Mouse (Mus musculus): Measurements from ENCODE around the gene Rsl24d1.
"Not testable (repeated sequence)": the region's sequence is repeated elsewhere in the genome, so short reads cannot be mapped to it uniquely, and the experiment has no call there.

Gene Rsl24d1

GRCm38 (mm10) chr9:73101536-73101935 lies 11.7 kb upstream of the Rsl24d1 start, which contains the start of gene Khdc3:
Khdc3 (plus strand) TSS chr9:73101836.
- no peak for DNase-seq (ENCODE audit: low read depth, low spot score)

DNA sequence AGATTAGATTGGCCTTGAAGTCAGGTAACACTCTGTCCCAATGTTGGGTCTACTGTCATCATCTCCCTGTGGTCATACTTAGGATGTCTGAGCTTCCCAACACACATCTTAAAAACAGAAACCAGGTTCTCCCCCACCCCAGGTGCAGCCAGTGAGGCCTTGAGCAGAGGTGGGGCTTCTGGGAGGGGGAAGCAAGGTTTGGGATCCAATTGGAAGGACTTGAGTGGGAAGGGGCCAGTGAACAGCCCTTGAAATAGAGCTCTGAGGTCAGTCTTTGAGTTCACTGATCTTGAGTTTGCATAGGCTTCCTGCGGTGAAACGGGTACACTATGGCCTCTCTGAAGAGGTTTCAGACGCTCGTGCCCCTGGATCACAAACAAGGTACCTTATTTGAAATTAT lies 11.0 kb upstream of the Rsl24d1 start, which contains the start of gene Gm20509:
Gene Gm20509 (plus strand): TSS at position 290 of the 400 bp plus-strand sequence.
- peak; percentile 67 for DNase-seq (ENCODE audit: low read depth, low spot score)

DNA sequence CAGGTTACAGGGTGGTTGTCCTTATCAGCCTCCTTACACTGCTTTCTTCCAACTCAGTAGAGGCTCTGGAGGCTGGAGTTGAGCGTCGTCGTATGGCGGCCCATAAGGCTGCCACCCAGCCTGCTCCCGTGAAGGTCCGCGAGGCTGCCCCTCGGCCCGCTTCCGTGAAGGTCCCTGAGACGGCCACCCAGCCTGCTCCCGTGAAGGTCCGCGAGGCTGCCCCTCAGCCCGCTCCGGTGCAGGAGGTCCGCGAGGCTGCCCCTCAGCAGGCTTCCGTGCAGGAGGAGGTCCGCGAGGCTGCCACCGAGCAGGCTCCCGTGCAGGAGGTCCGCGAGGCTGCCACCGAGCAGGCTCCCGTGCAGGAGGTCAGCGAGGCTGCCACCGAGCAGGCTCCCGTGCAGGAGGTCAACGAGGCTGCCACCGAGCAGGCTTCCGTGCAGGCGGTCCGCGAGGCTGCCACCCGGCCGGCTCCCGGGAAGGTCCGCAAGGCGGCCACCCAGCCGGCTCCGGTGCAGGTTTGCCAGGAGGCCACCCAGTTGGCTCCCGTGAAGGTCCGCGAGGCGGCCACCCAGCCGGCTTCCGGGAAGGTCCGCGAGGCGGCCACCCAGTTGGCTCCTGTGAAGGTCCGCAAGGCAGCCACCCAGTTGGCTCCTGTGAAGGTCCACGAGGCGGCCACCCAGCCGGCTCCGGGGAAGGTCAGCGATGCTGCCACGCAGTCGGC lies 9.9 kb upstream of the Rsl24d1 start:
- DNase-seq (ENCODE audit: low read depth, low spot score): no peak

GRCm38 (mm10) chr9:73103880-73104198 lies 9.4 kb upstream of the Rsl24d1 start:
- DNase-seq (ENCODE audit: low read depth, low spot score): no peak

GRCm38 (mm10) chr9:73105141-73105540 lies 8.1 kb upstream of the Rsl24d1 start:
- DNase-seq (ENCODE audit: low read depth, low spot score): no peak

- no peak for DNase-seq (ENCODE audit: low read depth, low spot score)
Observed at GRCm38 (mm10) chr9:73105771-73106170, 7.5 kb upstream of the Rsl24d1 start.

DNA sequence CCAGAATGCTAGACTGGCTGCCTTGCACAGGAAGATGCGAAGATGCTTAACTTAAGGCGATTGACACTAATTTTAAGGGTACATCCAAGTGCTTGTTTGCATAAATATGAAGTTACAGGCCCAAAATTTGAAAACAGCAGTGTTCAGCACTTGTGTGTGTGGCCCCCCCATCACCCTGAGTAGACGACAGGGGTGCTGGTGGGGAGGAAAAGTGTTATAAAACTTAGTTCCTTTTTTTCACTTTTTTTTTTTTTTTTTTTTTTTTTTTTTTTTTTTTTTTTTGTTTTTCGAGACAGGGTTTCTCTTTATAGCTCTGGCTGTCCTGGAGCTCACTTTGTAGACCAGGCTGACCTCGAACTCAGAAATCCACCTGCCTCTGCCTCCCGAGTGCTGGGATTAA lies 3.5 kb downstream of the Rsl24d1 start:
- DNase-seq (ENCODE audit: low read depth, low spot score): not testable (repeated sequence)

- no peak for DNase-seq (ENCODE audit: low read depth, low spot score)
Observed at GRCm38 (mm10) chr9:73118012-73118411, 4.8 kb downstream of the Rsl24d1 start.

- DNase-seq (ENCODE audit: low read depth, low spot score): peak; percentile 71
Observed at GRCm38 (mm10) chr9:73121735-73122134, 8.5 kb downstream of the Rsl24d1 start.

- peak; percentile 81 for DNase-seq (ENCODE audit: low read depth, low spot score)
Observed at GRCm38 (mm10) chr9:73125043-73125570, 11.9 kb downstream of the Rsl24d1 start.

DNA sequence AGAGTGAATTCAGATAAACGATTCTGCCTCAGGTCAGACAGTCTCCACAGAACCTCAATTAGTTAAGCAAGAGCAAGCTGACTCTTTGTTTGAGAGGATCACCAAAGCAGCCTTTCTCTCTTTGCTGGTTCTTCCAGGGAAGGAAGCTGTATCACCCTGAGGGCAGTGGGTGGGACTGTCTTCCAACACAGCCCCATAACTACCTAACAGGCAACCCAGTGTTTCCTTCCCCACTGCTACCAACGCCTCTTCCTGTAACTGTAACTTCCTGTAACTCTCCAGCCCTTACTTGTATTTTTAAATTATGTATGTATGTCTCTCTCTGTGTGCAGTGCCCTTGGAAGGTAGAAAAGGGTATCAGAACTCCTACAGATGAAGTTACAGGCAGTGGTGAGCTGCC lies 14.2 kb downstream of the Rsl24d1 start:
- peak; percentile 25 for DNase-seq (ENCODE audit: low read depth, low spot score)

- peak; percentile 14 for DNase-seq (ENCODE audit: low read depth, low spot score)
Observed at GRCm38 (mm10) chr9:73129875-73130274, 16.6 kb downstream of the Rsl24d1 start.

DNA sequence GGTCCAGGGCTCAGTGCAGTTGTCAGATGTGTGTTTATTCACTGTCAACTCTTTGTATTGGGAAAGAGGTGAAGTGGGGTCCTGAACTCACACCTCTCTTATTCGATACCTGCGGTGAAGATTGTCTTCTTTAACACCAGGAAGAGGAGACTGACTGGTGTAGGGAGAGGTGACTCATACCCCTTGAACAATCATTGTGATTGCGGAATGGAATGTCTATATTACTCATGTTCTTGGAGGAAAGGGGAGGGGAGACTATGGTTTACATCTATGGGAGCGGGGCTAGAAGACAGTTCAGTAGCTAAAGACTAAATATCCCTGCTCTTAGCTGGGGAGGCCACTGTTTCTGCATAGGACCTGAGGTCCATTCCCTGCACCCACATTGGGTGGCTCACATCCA lies 17.3 kb downstream of the Rsl24d1 start:
- no peak for DNase-seq (ENCODE audit: low read depth, low spot score)

- no peak for DNase-seq (ENCODE audit: low read depth, low spot score)
Observed at GRCm38 (mm10) chr9:73137341-73137886, 24.2 kb downstream of the Rsl24d1 start.

GRCm38 (mm10) chr9:73154347-73154746 lies 41.1 kb downstream of the Rsl24d1 start:
- no peak for DNase-seq (ENCODE audit: low read depth, low spot score)

GRCm38 (mm10) chr9:73157968-73158367 lies 44.7 kb downstream of the Rsl24d1 start:
- DNase-seq (ENCODE audit: low read depth, low spot score): peak; percentile 41

GRCm38 (mm10) chr9:73159265-73159664 lies 46.0 kb downstream of the Rsl24d1 start:
- peak; percentile 68 for DNase-seq (ENCODE audit: low read depth, low spot score)

DNA sequence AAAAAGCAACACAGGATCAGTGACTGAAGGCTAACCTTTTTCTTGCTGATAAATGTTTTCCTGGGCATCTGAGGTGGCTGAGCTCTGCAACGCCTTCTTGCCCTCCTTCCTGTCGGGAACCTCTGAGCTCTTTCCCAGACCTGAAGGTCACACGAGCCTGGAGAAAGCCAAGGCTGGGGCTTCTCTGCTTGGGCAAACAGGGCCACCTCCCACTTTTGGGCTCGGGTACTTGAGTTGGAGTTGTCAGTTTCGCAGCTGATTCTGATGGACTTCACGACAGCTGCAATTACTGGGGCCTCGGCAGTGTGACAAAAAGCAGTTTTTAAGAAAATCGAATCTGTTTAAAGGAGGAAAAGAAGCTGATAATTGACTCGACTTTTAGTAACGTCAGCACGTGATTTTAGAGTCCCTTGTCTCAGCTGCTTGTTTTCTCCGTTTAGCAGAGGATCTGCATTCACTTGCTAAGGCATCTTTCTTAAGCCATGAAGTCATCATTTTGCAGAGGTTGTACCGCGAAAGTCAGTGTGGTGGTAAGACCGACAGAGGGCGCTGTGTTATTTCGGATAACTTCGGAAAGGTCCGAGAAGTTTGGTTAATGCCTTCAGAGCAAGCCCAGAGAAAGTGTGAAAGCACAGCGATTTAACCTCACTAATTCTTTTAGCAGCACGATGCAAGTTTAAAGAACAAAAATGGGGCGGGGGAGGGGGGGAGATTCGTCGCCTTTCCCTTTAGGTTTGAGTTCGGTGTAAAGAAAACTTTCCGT lies 49.5 kb downstream of the Rsl24d1 start:
- DNase-seq (ENCODE audit: low read depth, low spot score): peak; percentile 90

- DNase-seq (ENCODE audit: low read depth, low spot score): no peak
Observed at GRCm38 (mm10) chr9:73165631-73166030, 52.4 kb downstream of the Rsl24d1 start.
